In genomic region chr2:65993371-65993770, GRCm38 (mm10) we compare ENCODE assay signal across 10 mouse cellular contexts.
A peak's percentile ranks its signal among the peaks of the same experiment; 100 is the strongest.
DNase-seq lines count a peak whose midpoint lies in the region; ATAC-seq lines count a peak whose summit lies in the region.
"Had no signal": no experiment of that assay in that cellular context is flagged by ENCODE, and none has a peak within 500 bp of the region (broad histone marks: within the 10 kb centered on the region; RNA-seq: fewer than 3 reads in every experiment).

No protein-coding gene starts in this region.

- no peak for ATAC-seq in heart, embryonic 13.5 days (ENCODE audit: extremely low read depth, insufficient number of reproducible peaks, low FRiP score, low TSS enrichment)
- ATAC-seq in hindbrain, embryonic 16.5 days = peak; percentile 65
- ATAC-seq in midbrain, embryonic 13.5 days = no peak

- no peak overlapping the region for H3K27ac ChIP-seq in heart, embryonic 13.5 days (replicated peaks)
- H3K27ac ChIP-seq in hindbrain, embryonic 16.5 days (ENCODE audit: low read depth, low read length) = peak overlapping the region; percentile 78
- peak overlapping the region; percentile 90 for H3K27ac ChIP-seq in midbrain, embryonic 13.5 days

- intact Hi-C loops in heart, postnatal 36 days (cut with DNase I) = no loop called here

- no peak overlapping the region for H3K4me3 ChIP-seq in heart, embryonic 13.5 days
- H3K4me3 ChIP-seq in hindbrain, embryonic 16.5 days (ENCODE audit: low read length) = peak overlapping the region; percentile 1; the same call in 1 of the 2 replicates
- no peak overlapping the region for H3K4me3 ChIP-seq in midbrain, embryonic 13.5 days (replicated peaks)

- no peak for DNase-seq in heart, postnatal 36 days
- DNase-seq in embryo, embryonic 11.5 days (ENCODE audit: low read depth, low spot score) = peak; percentile 59
- no peak for DNase-seq in urinary bladder, postnatal 10 days (ENCODE audit: low spot score)
- no peak for DNase-seq in B cell, adult 2 months
- no peak for DNase-seq in spleen, postnatal 4 days (ENCODE audit: low spot score in 2 of 2)
- DNase-seq: heart, postnatal 4 days; thymus, adult 2 months had no signal

- 71% methylated on average over 14 of the region's 14 CpGs for WGBS in heart, embryonic 13.5 days
- 16% methylated on average over 14 of the region's 14 CpGs for WGBS in hindbrain, embryonic 16.5 days
- WGBS in midbrain, embryonic 13.5 days = 28% methylated on average over 14 of the region's 14 CpGs

- H3K36me3 ChIP-seq in heart, embryonic 13.5 days = no peaks in the 10 kb centered on the region
- no peaks in the 10 kb centered on the region for H3K36me3 ChIP-seq in hindbrain, embryonic 16.5 days (ENCODE audit: control insufficient read depth, insufficient read depth, low read length)
- H3K36me3 ChIP-seq in midbrain, embryonic 13.5 days = no peaks in the 10 kb centered on the region

- peaks cover 57% of the 10 kb centered on the region for H3K27me3 ChIP-seq in heart, embryonic 13.5 days (replicated peaks)
- no peaks in the 10 kb centered on the region for H3K27me3 ChIP-seq in hindbrain, embryonic 16.5 days (replicated peaks; ENCODE audit: control insufficient read depth, insufficient read depth, low read length)
- no peaks in the 10 kb centered on the region for H3K27me3 ChIP-seq in midbrain, embryonic 13.5 days

- peaks cover 13% of the 10 kb centered on the region for H3K4me1 ChIP-seq in heart, embryonic 13.5 days
- H3K4me1 ChIP-seq in hindbrain, embryonic 16.5 days (ENCODE audit: control insufficient read depth, insufficient read depth, low read depth, low read length) = peaks cover 24% of the 10 kb centered on the region
- H3K4me1 ChIP-seq in midbrain, embryonic 13.5 days (replicated peaks) = peaks cover 59% of the 10 kb centered on the region

- H3K9me3 ChIP-seq in heart, embryonic 13.5 days = no peaks in the 10 kb centered on the region
- no peaks in the 10 kb centered on the region for H3K9me3 ChIP-seq in hindbrain, embryonic 16.5 days (ENCODE audit: control insufficient read depth, low read length)
- H3K9me3 ChIP-seq in midbrain, embryonic 13.5 days = no peaks in the 10 kb centered on the region

- 0 out of 2 replicates have a peak overlapping the region, but pooled peaks have one; percentile 18 for H3K4me2 ChIP-seq in heart, embryonic 13.5 days
- peak overlapping the region; percentile 47 for H3K4me2 ChIP-seq in hindbrain, embryonic 16.5 days (ENCODE audit: low read length)
- peak overlapping the region; percentile 35 for H3K4me2 ChIP-seq in midbrain, embryonic 13.5 days (replicated peaks)

- H3K9ac ChIP-seq in heart, embryonic 13.5 days = no peak overlapping the region
- peak overlapping the region; percentile 39 for H3K9ac ChIP-seq in hindbrain, embryonic 16.5 days (ENCODE audit: low read depth, low read length)
- H3K9ac ChIP-seq in midbrain, embryonic 13.5 days (replicated peaks) = peak overlapping the region; percentile 32; the same call in 1 of the 2 replicates
